In genomic region chr6:47953191-47953726, GRCm38 (mm10) we compare ENCODE assay signal across 8 mouse cellular contexts. TPM values are rescaled to one million over a fixed set of nuclear protein-coding genes. Genes with fewer than 3 reads are reported as not detected.
DNase-seq lines count a peak whose midpoint lies in the region; ATAC-seq lines count a peak whose summit lies in the region.

TSS of gene Zfp956 (plus strand) at chr6:47953390.

- no peaks in the 10 kb centered on the region; the same call in 1 of the 2 replicates for H3K36me3 ChIP-seq in lung, embryonic 16.5 days (ENCODE audit: control insufficient read depth, insufficient read depth, low read length)

- no peaks in the 10 kb centered on the region for H3K27me3 ChIP-seq in lung, embryonic 16.5 days (ENCODE audit: control insufficient read depth, insufficient read depth, low read depth, low read length)

- H3K9me3 ChIP-seq in lung, embryonic 16.5 days (ENCODE audit: control insufficient read depth, low read length), result no peaks in the 10 kb centered on the region

- peak within 1 kb of the TSS; percentile 62 for H3K4me3 ChIP-seq in lung, embryonic 16.5 days (ENCODE audit: low read length)

- peak within 1 kb of the TSS; percentile 67 for H3K27ac ChIP-seq in lung, embryonic 16.5 days (ENCODE audit: low read length)

- H3K9ac ChIP-seq in lung, embryonic 16.5 days (ENCODE audit: low read length), result peak within 1 kb of the TSS; percentile 82

- peak within 1 kb of the TSS; percentile 86 for H3K4me2 ChIP-seq in lung, embryonic 16.5 days (ENCODE audit: low read depth, low read length)

- peak; percentile 84 for DNase-seq in MEL-GATA-1-ER (ENCODE audit: extremely low read depth, low read depth)
- peak; percentile 96 for DNase-seq in cerebellum, adult 8-10 months
- peak; percentile 90 for DNase-seq in forelimb bud, embryonic 11.5 days (ENCODE audit: low read depth, low spot score)
- peak; percentile 85 for DNase-seq in layer of hippocampus, adult 9-10 months (ENCODE audit: low spot score)
- peak; percentile 84 for DNase-seq in ovary, postnatal 10 days (ENCODE audit: low spot score)
- DNase-seq in thymus, postnatal 10 days (ENCODE audit: low spot score in 2 of 2), result peak; percentile 93 to 94

- ATAC-seq in hematopoietic stem cell, adult 5-6 weeks (replicated peaks in 1 of 2; ENCODE audit: insufficient read depth in 1 of 2, low FRiP score in 2 of 2, low TSS enrichment in 1 of 2, low read depth in 1 of 2, poor library complexity in 2 of 2, severe bottlenecking in 2 of 2), result peak; percentile 98 to 99
- ATAC-seq in lung, embryonic 16.5 days (ENCODE audit: low read depth), result peak; percentile 99

- H3K4me1 ChIP-seq in lung, embryonic 16.5 days (replicated peaks; ENCODE audit: control insufficient read depth, insufficient read depth, low read length), result peaks cover 8% of the 10 kb centered on the region

- under 1% methylated on average over 31 of the region's 31 CpGs for WGBS in lung, embryonic 16.5 days

RNA-seq across cellular contexts. Expression of gene Zfp956, which starts in this region (rescaled TPM):
- total RNA-seq in hematopoietic stem cell, adult 5-6 weeks (2017), result 7.3 and 10.7 TPM in 2 replicates
- polyA plus RNA-seq in lung, embryonic 16.5 days (2015; fragmentation: Nextera tagmentation; extraction: Ambion mirVana), result 8.6 and 9.2 TPM in 2 replicates

Comparison
In these comparisons a context has a peak if more than half of its experiments do, and no peak if none do; other contexts are left out.
1. Peak in every context shown above with its lines: DNase-seq, ATAC-seq, H3K4me3 ChIP-seq and H3K27ac ChIP-seq.